Mouse (Mus musculus) spleen, postnatal 36 days (tissue): Measurements from ENCODE around the gene Inhbc.

Source experiments
- DNase-seq, 2 experiments: peaks; one replicate each; pipeline ENCODE4 v3.0.0; 2022; ENCODE audit warnings: low spot score in 2 of 2, mixed read lengths in 1 of 2

Gene Inhbc

DNA sequence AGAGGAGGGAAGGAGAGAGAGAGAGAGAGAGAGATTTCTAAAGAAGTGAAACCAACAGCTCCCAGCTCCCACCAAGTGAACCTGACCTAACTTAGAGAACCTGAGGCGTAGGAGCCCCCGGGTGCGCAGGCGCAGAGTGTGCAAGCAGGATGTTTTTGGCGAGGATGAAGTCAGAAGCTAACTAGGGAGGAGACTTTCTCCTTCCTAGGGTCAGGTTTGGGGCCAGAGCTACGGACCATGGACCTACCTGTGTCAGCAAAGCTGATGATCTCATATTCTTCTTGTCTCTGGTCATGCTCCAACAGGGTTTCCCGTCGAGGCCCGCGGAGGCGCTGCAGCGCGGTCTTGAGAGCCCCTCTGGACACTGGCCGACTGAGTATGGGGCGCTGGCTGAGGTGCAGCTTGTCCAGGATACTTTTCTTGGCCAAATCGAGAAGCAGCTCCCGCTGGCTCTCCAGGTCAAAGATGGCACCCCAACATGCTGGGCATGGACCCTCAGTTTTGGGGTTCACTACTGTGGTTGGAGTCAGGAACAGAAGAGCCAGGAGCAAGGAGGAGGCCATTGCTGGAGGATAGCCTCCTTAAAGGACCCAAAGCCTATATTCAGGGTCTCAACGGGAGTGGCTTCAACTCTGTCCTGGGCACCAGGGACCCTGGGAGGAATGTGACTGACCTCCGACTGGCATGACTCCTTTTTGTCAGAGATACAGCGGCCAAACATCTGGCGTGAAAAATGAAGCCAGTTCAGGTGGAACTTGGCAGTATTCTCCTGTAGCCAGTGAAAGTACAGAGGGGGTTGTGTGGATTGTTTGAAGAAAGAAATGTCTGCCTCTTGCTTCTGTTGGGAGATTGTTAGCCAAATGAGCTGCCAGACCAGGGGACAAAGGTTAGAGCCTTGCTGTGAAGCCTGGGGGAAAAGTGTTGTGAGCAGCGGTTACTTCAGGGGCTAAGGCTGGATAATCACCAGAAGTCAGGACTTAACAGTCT lies at the start of gene Inhbc:
Gene Inhbc, minus strand, starts transcription at position 598 of the 987 bp plus-strand sequence.
- no peak for DNase-seq

DNA sequence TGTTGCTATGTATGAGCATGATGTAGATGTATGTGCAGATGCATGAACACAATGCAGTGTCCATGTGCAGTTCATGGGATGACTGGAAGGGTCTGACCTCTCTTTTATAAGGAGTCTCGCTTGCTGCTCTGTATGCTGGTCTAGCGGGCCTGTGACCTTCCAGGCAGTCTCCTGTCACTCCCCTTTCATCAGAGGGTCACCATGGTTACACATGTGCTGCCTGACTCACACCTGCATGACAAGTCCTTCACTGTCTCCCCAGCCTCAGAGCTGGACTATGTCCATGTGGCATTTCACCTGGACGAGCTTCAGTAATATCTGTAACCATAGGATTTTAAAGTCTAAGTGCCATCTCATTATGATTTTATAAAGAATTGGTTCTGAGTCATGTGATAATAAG lies 43.9 kb upstream of the Inhbc start:
- no peak for DNase-seq

DNA sequence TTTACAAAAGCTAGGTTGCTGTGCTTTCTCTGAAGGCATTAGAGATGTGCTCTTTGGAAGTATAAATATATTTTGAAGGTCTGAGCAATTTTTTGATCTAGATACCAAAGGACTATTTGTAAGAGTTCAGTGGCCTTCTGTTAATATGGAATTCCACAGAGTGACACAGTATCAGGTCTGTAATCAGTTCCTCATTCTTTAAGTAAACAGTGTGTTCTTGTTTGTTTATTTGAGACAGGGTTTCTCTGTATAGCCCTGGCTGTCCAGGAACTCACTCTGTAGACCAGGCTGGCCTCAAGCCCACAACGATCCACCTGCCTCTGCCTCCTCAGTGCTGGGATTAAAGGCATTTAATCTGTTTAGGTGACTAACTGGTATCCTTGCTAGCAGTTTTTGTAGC lies 43.4 kb upstream of the Inhbc start:
- DNase-seq = no peak

DNA sequence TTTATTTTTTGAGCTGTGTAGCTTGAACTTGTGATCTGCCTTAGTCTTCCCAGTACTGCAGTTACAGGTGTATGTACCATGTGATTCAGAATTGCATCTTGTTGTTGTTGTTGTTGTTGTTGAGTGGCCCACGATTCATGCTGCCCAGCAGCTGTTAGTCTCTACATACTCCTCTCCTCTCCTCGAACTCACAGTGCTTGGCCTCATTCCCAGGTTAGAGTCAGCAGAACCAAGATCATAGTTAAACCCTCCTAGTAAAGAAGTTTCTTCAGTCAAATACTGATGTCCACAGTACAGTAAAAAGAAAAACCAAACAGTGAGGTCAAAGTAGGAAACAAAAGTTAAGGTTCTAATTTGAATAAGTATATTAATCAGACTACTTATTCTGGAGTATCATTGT lies 42.5 kb upstream of the Inhbc start:
- no peak for DNase-seq

- no peak for DNase-seq
Observed at GRCm38 (mm10) chr10:127412101-127412500, 41.9 kb upstream of the Inhbc start.

GRCm38 (mm10) chr10:127407391-127407790 lies 37.2 kb upstream of the Inhbc start:
- DNase-seq = no peak

DNA sequence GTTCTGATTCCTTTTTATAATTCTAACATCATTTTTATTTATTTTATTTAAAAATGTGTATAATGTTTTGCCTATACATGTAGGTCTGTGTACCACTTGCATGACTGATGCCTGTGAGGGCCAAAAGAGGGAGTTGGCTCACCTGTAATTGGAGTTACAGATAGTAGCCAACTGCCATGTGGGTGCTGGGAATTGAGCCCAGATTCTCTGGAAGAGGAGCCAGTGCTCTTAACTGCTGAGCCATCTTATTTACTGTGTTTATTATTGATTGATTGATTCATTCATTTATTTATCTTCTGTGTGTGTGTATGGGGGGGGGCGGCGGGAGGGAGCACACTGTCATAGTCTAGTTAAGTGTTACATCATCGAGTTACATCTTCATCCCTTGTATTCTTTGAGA lies 34.5 kb upstream of the Inhbc start:
- no peak for DNase-seq

- DNase-seq = no peak
Observed at GRCm38 (mm10) chr10:127391774-127392173, 21.5 kb upstream of the Inhbc start.

GRCm38 (mm10) chr10:127381743-127382134 lies 11.5 kb upstream of the Inhbc start:
- no peak for DNase-seq

GRCm38 (mm10) chr10:127380767-127381742 lies 10.8 kb upstream of the Inhbc start:
- peak; percentile 50 to 60 for DNase-seq

GRCm38 (mm10) chr10:127380251-127380691 lies 10.0 kb upstream of the Inhbc start, which contains the start of gene R3hdm2:
Gene R3hdm2 (plus strand): TSS chr10:127380327.
- DNase-seq = peak; percentile 92

DNA sequence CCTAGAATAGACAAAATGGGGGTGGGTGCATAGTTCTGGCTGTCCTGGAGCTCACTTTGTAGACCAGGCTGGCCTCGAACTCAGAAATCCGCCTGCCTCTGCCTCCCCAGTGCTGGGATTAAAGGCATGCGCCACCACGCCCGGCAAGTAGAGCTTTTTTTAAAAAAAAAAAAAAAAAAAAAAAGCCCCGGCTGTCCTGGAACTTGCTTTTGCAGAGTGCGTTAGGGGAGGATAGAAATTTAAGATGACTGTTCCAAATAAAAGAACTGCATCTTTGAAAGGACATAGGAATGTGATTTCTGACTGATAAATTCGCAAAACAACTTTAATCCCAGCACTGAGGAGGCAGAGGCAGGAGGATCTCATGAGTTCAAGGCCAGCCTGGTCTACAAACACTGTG lies 9.4 kb upstream of the Inhbc start:
- no peak for DNase-seq

DNA sequence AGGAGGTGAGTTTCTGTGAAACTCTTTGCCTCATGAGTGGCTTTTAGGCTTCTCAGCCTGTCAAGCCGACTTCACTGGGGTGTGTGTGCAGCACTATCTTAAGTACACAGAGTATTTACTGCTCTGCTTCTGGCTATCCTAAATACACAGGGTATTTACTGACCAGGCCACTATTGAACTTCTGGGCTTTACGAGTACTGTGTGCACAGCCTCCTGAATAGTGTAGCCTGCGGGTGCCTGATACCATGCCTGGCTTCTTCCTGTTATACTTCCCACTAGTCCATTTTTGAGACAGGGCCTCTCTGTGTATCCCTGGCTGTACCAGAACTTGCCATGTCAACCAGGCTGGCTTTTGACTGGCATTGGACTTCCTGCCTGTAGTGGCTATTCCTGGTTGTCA lies 7.5 kb upstream of the Inhbc start:
- no peak for DNase-seq

DNA sequence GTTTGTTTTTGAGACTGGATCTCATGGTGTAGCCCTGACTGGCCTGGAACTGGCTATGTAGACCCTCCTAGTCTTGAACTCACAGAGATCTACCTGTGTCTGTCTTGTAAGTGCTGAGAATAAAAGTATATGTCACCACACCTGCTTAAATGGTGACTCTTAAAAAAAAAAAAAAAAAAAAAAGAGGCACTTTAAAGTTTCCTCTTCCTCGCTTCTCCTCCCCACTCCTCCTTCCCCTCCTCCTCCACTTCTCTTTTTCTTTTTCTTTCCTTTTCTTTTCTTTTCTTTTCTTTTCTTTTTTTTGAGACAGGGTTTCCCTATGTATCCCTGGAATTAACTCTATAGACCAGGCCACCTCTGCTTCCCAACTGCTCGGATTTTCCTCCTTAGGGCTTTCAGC lies 792 bp upstream of the Inhbc start:
- DNase-seq = no peak

- no peak for DNase-seq
Observed at GRCm38 (mm10) chr10:127368273-127368672, 2.0 kb downstream of the Inhbc start.

- no peak for DNase-seq
Observed at GRCm38 (mm10) chr10:127367116-127367515, 3.1 kb downstream of the Inhbc start.

DNA sequence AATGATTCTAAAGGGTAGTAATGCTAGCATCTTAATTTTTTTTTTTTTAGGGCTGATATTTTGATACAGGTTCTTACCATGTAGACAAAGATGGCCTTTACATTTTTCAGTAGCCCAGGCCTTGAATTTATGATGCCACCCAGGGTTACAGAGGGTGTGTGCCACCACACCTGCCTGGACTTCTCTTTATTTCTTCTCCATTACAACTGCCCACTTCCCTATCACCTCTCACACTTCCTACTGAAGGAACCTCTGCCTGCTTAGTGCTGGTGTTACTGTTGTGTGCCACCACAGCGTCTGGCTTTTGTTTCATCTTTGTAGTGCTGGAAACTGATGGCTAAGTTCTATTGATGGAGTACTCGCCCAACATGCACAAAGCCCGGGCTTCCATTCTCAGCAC lies 9.5 kb downstream of the Inhbc start:
- no peak for DNase-seq

DNA sequence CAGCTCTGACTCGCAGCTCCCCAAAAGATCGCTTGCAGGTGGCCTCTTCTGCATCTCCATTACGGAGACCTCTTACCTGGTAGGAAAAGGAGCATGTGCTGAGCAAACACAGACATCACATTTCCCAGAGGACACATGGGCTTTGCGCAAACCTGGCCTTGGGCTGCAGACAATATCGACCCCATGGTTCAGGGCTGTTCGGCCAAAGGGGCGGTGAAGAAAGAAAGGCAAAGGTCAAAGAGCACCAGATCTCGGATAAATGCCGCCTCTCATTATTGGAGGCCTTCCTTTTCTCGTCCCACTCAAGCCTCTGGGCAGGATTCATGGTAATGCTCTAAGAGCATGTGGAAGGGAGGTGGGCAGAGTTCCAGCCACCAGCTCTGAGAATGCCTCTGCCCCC lies 14.9 kb downstream of the Inhbc start:
- no peak for DNase-seq

GRCm38 (mm10) chr10:127353909-127354895 lies 16.0 kb downstream of the Inhbc start, which contains the start of gene Inhbe:
Gene Inhbe (minus strand): TSS chr10:127354411.
- DNase-seq = no peak

DNA sequence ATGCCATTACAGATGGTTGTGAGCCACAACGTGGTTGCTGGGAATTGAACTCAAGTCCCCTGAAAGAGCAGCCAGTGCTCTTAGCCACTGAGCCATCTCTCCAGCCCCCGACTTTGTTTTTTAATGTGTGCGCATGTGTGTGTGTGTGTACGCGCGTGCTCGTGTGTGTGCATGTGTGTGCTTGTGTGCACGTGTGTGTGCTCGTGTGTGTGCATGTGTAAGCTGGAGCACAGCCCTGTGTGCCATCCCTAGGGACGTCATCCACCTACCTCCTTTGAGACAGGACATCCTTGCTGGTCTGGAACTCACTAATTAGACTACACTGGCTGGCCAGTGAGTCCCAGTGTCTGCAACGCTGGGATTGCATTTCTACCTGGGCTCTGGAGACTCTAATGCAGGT lies 17.5 kb downstream of the Inhbc start:
- no peak for DNase-seq

GRCm38 (mm10) chr10:127352187-127352586 lies 18.0 kb downstream of the Inhbc start:
- DNase-seq = no peak
